Mouse (Mus musculus): ENCODE measurements around the gene Gm10717.
"Not testable (repeated sequence)": the region's sequence is repeated elsewhere in the genome, so short reads cannot be mapped to it uniquely, and the experiment has no call there.

- not testable (repeated sequence) for TF ChIP-seq POLR2A (IDR thresholded peaks at IDR 0.05; ENCODE audit: borderline replicate concordance, low read depth, low read length); CTCF (IDR thresholded peaks at IDR 0.05; ENCODE audit: low read depth, low read length)
Observed at GRCm38 (mm10) chr9:3027200-3027599, 2.0 kb downstream of the Gm10717 start.

All from bone marrow macrophage, adult 2 months (primary cell).